18 mouse cellular contexts compared by ENCODE assay signal in the genomic region with DNA sequence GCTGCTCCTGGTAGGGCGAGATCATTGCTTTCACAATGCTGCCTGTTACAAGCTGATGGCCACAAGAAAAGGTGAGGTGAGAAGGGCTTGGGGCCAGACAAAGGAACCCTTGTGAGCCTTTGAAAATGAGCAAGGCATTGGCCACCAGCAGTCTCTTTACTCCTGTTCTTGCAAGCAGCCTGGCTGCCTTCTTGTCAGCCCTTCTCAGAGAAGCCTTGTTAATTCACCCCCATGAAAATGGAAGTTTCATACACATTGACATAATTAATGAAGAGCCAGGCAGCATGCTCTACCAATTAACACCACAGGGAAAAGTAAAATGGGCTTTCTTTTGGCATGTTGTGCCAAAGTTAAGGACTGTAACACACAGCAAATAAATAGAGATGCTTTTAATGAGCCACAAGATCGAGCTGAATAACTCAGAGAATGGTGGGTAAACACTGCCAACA.
A peak's percentile ranks its signal among the peaks of the same experiment; 100 is the strongest.
DNase-seq lines count a peak whose midpoint lies in the region; ATAC-seq lines count a peak whose summit lies in the region.
"Had no signal": no experiment of that assay in that cellular context is flagged by ENCODE, and none has a peak within 500 bp of the region (broad histone marks: within the 10 kb centered on the region; RNA-seq: fewer than 3 reads in every experiment).

No protein-coding gene starts in this region.

- ATAC-seq in hindbrain, embryonic 12.5 days (ENCODE audit: low FRiP score), result no peak
- ATAC-seq in embryonic facial prominence, embryonic 11.5 days (replicated peaks; ENCODE audit: insufficient number of reproducible peaks, low FRiP score, low TSS enrichment, low read depth), result no peak
- no peak for ATAC-seq in granulocyte monocyte progenitor cell, adult 5-6 weeks (replicated peaks; ENCODE audit: poor library complexity, severe bottlenecking)
- ATAC-seq: intestine, postnatal 0 days had no signal

- H3K9me3 ChIP-seq in hindbrain, embryonic 10.5 days, result no peaks in the 10 kb centered on the region; the same call in 1 of the 2 replicates
- H3K9me3 ChIP-seq in hindbrain, embryonic 12.5 days (replicated peaks), result no peaks in the 10 kb centered on the region
- H3K9me3 ChIP-seq in embryonic facial prominence, embryonic 11.5 days (replicated peaks; ENCODE audit: control insufficient read depth, low read length), result no peaks in the 10 kb centered on the region
- H3K9me3 ChIP-seq: limb, embryonic 15.5 days; stomach, embryonic 15.5 days had no signal

- no peaks in the 10 kb centered on the region for H3K36me3 ChIP-seq in hindbrain, embryonic 10.5 days
- H3K36me3 ChIP-seq in hindbrain, embryonic 12.5 days, result no peaks in the 10 kb centered on the region
- H3K36me3 ChIP-seq in embryonic facial prominence, embryonic 11.5 days (replicated peaks; ENCODE audit: control insufficient read depth, insufficient read depth, low read depth, low read length), result no peaks in the 10 kb centered on the region
- H3K36me3 ChIP-seq: limb, embryonic 15.5 days; stomach, embryonic 15.5 days had no signal

- H3K4me2 ChIP-seq in hindbrain, embryonic 12.5 days (replicated peaks), result no peak overlapping the region
- no peak overlapping the region for H3K4me2 ChIP-seq in embryonic facial prominence, embryonic 11.5 days (ENCODE audit: low read depth, low read length)
- H3K4me2 ChIP-seq: limb, embryonic 15.5 days; lung, embryonic 14.5 days; stomach, embryonic 15.5 days had no signal

- DNase-seq in hindbrain, embryonic 10.5 days (ENCODE audit: low spot score), result peak; percentile 21
- DNase-seq in Muller cell, postnatal 12 days (ENCODE audit: inconsistent ontology term), result peak; percentile 36
- DNase-seq in embryonic facial prominence, embryonic 11.5 days (ENCODE audit: low spot score), result peak; percentile 4
- peak; percentile 48 for DNase-seq in forelimb bud, embryonic 11.5 days (ENCODE audit: low read depth, low spot score)
- DNase-seq in thymus, postnatal 36 days, result no peak
- DNase-seq in spleen, postnatal 36 days (ENCODE audit: low spot score in 2 of 2), result no peak
- DNase-seq: adrenal gland, adult 8-10 months; cerebellum, postnatal 14 days; heart, postnatal 36 days; kidney, postnatal 25 days; thymus, postnatal 25 days had no signal

- no peak overlapping the region for H3K4me3 ChIP-seq in hindbrain, embryonic 10.5 days
- no peak overlapping the region for H3K4me3 ChIP-seq in hindbrain, embryonic 12.5 days
- no peak overlapping the region for H3K4me3 ChIP-seq in embryonic facial prominence, embryonic 11.5 days (ENCODE audit: low read depth, low read length)
- H3K4me3 ChIP-seq: limb, embryonic 15.5 days; myocyte; stomach, embryonic 15.5 days had no signal

- 26% methylated on average over 2 of the region's 2 CpGs for WGBS in hindbrain, embryonic 10.5 days
- 18% methylated on average over 2 of the region's 2 CpGs for WGBS in hindbrain, embryonic 12.5 days
- WGBS in embryonic facial prominence, embryonic 11.5 days, result 20% methylated on average over 2 of the region's 2 CpGs

- no peak overlapping the region for H3K27ac ChIP-seq in hindbrain, embryonic 10.5 days
- H3K27ac ChIP-seq in hindbrain, embryonic 12.5 days, result no peak overlapping the region
- no peak overlapping the region for H3K27ac ChIP-seq in embryonic facial prominence, embryonic 11.5 days (replicated peaks; ENCODE audit: low read depth, low read length)
- H3K27ac ChIP-seq: limb, embryonic 15.5 days; stomach, embryonic 15.5 days had no signal

- no peak overlapping the region for H3K9ac ChIP-seq in hindbrain, embryonic 12.5 days
- no peak overlapping the region for H3K9ac ChIP-seq in embryonic facial prominence, embryonic 11.5 days (replicated peaks; ENCODE audit: low read length)
- H3K9ac ChIP-seq: limb, embryonic 15.5 days; lung, embryonic 14.5 days; stomach, embryonic 15.5 days had no signal

- peaks cover 28% of the 10 kb centered on the region for H3K27me3 ChIP-seq in hindbrain, embryonic 10.5 days (ENCODE audit: insufficient read depth, poor library complexity, severe bottlenecking)
- peaks cover 15% of the 10 kb centered on the region for H3K27me3 ChIP-seq in hindbrain, embryonic 12.5 days
- H3K27me3 ChIP-seq in embryonic facial prominence, embryonic 11.5 days (ENCODE audit: control insufficient read depth, insufficient read depth, low read length), result no peaks in the 10 kb centered on the region; the same call in 1 of the 2 replicates
- H3K27me3 ChIP-seq: limb, embryonic 15.5 days; stomach, embryonic 15.5 days had no signal

- peaks cover 34% of the 10 kb centered on the region for H3K4me1 ChIP-seq in hindbrain, embryonic 10.5 days (replicated peaks)
- H3K4me1 ChIP-seq in hindbrain, embryonic 12.5 days, result peaks cover 22% of the 10 kb centered on the region
- no peaks in the 10 kb centered on the region for H3K4me1 ChIP-seq in embryonic facial prominence, embryonic 11.5 days (ENCODE audit: control insufficient read depth, insufficient read depth, low read length)
- H3K4me1 ChIP-seq: limb, embryonic 15.5 days; stomach, embryonic 15.5 days had no signal

Comparison
In these comparisons a context has a peak if more than half of its experiments do, and no peak if none do; other contexts are left out.
1. DNase-seq: peak in hindbrain, embryonic 10.5 days (single experiment), Muller cell, postnatal 12 days (single experiment), embryonic facial prominence, embryonic 11.5 days (single experiment) and forelimb bud, embryonic 11.5 days (single experiment); none in thymus, postnatal 36 days (0 of 2) and spleen, postnatal 36 days (0 of 2).